Comparison of ENCODE assay signal across 8 mouse cellular contexts in the genomic region with DNA sequence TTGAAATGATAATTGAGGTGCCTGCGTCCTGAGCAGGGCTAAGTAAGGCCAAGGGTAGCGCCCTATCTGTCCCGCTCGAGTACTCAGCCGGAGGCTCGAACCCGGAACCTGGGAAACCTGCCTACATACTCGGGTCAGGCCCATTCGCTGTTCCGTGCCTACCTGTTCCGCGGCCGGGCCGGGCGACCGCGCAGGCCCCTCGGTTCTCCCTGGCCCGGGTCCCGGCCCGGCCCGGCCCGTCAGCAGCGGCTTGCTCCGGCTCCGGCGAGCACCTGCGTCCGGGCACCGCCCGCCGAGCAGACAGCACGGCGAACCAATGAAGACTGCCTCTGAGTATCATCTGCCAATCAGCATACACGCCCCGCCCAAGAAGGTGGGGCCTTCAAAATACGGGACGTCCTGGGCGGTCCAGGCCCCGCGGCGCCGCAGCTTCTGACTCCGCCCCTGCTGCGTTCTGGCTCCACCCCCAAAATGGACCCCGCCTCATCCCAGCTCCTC. TPM values are rescaled to one million over a fixed set of nuclear protein-coding genes. Genes with fewer than 3 reads are reported as not detected.
DNase-seq lines count a peak whose midpoint lies in the region; ATAC-seq and TF ChIP-seq lines count a peak whose summit lies in the region.

A gene (minus strand): TSS at position 287 of the 498 bp plus-strand sequence.

- ATAC-seq in frontal cortex, adult (ENCODE audit: low TSS enrichment), result peak; percentile 99
- ATAC-seq in lung, postnatal 0 days, result peak; percentile 100

- H3K4me1 ChIP-seq in hindbrain, embryonic 10.5 days (replicated peaks), result peaks cover 6% of the 10 kb centered on the region; the same call in 1 of the 2 replicates
- H3K4me1 ChIP-seq in lung, postnatal 0 days (ENCODE audit: insufficient read depth, low read depth, low read length), result no peaks in the 10 kb centered on the region

- under 1% methylated on average over 46 of the region's 46 CpGs for WGBS in hindbrain, embryonic 10.5 days
- WGBS in lung, postnatal 0 days, result under 1% methylated on average over 38 of the region's 46 CpGs

- peaks cover 4% of the 10 kb centered on the region; the same call in 1 of the 2 replicates for H3K36me3 ChIP-seq in hindbrain, embryonic 10.5 days
- H3K36me3 ChIP-seq in lung, postnatal 0 days (ENCODE audit: insufficient read depth, low read length), result no peaks in the 10 kb centered on the region

- peak within 1 kb of the TSS; percentile 89 for H3K4me3 ChIP-seq in hindbrain, embryonic 10.5 days
- H3K4me3 ChIP-seq in lung, postnatal 0 days (ENCODE audit: low read depth, low read length), result peak within 1 kb of the TSS; percentile 88

- H3K27ac ChIP-seq in hindbrain, embryonic 10.5 days, result peak within 1 kb of the TSS; percentile 92
- peak within 1 kb of the TSS; percentile 65 for H3K27ac ChIP-seq in lung, postnatal 0 days (ENCODE audit: low read length)

- H3K4me2 ChIP-seq in lung, postnatal 0 days (replicated peaks; ENCODE audit: low read depth, low read length), result peak within 1 kb of the TSS; percentile 73

- H3K27me3 ChIP-seq in hindbrain, embryonic 10.5 days (ENCODE audit: insufficient read depth, poor library complexity, severe bottlenecking), result no peaks in the 10 kb centered on the region
- H3K27me3 ChIP-seq in lung, postnatal 0 days (replicated peaks; ENCODE audit: insufficient read depth, low read length), result no peaks in the 10 kb centered on the region

- TF ChIP-seq EP300 in lung, postnatal 0 days (IDR thresholded peaks at IDR 0.05), result no peak

- DNase-seq in MN1 (ENCODE audit: low spot score), result peak; percentile 96
- peak; percentile 97 for DNase-seq in cerebellum, adult 9-10 months
- peak; percentile 97 for DNase-seq in hindbrain, embryonic 10.5 days (ENCODE audit: low spot score)
- peak; percentile 98 for DNase-seq in layer of hippocampus, adult 9-11 months
- peak; percentile 98 for DNase-seq in lung, postnatal 0 days (ENCODE audit: low spot score)
- peak; percentile 98 for DNase-seq in ovary, postnatal 14 days (ENCODE audit: low spot score)
- DNase-seq in thymus, postnatal 14 days, result peak; percentile 97

- TF ChIP-seq CTCF in lung, postnatal 0 days (IDR thresholded peaks at IDR 0.05), result no peak

- no peaks in the 10 kb centered on the region for H3K9me3 ChIP-seq in hindbrain, embryonic 10.5 days
- no peaks in the 10 kb centered on the region for H3K9me3 ChIP-seq in lung, postnatal 0 days (ENCODE audit: low read length)

- H3K9ac ChIP-seq in lung, postnatal 0 days (replicated peaks; ENCODE audit: low read depth), result peak within 1 kb of the TSS; percentile 74

RNA-seq across cellular contexts. Expression of the gene that starts here (rescaled TPM):
- polyA plus RNA-seq in hindbrain, embryonic 10.5 days (2016; fragmentation: Nextera tagmentation; extraction: Ambion mirVana), result 36.7 and 45.4 TPM in 2 replicates
- polyA plus RNA-seq in lung, postnatal 0 days (2015; fragmentation: Nextera tagmentation; extraction: Ambion mirVana), result 104 and 106 TPM in 2 replicates

Comparison
In these comparisons a context has a peak if more than half of its experiments do, and no peak if none do; other contexts are left out.
1. Peak in every context shown above with its lines: DNase-seq, ATAC-seq, H3K4me3 ChIP-seq and H3K27ac ChIP-seq.